Mouse (Mus musculus) stomach, postnatal 0 days (tissue): ENCODE results near the gene Gck. TPM values are rescaled to one million over a fixed set of nuclear protein-coding genes. Genes with fewer than 3 reads are reported as not detected.

ENCODE experiments used
- ATAC-seq: fragments of 200-750 bp; cut with Nextera tagmentation; 2 replicates; pipeline ENCODE4 v1.8.0; 2017; ENCODE audit not compliant: low FRiP score, low TSS enrichment
- DNase-seq: peaks from one replicate; pipeline ENCODE4 v3.0.0-alpha.2; 2016; ENCODE audit warnings: low spot score
- H3K27ac ChIP-seq: fragments of 300-500 bp; sonication (generic); replicated peaks from 2 replicates; pipeline ENCODE4 v1.5.1; 2014; ENCODE audit warnings: mild to moderate bottlenecking, control low read depth
- H3K27me3 ChIP-seq: fragments of 300-500 bp; sonication (generic); 2 replicates; pipeline ENCODE4 v1.6.1; 2014; ENCODE audit warnings: low read length; ENCODE audit not compliant: control insufficient read depth, insufficient read depth
- H3K36me3 ChIP-seq: fragments of 300-500 bp; sonication (generic); 2 replicates; pipeline ENCODE4 v1.6.1; 2014; ENCODE audit warnings: low read length, mixed read lengths; ENCODE audit not compliant: control insufficient read depth, insufficient read depth
- H3K4me1 ChIP-seq: fragments of 300-500 bp; sonication (generic); replicated peaks from 2 replicates; pipeline ENCODE4 v1.6.1; 2014; ENCODE audit warnings: antibody characterized with exemption; ENCODE audit not compliant: control insufficient read depth, insufficient read depth
- H3K4me2 ChIP-seq: fragments of 300-500 bp; sonication (generic); replicated peaks from 2 replicates; pipeline ENCODE4 v1.6.1; 2014; ENCODE audit warnings: low read depth, mild to moderate bottlenecking, control low read depth, moderate library complexity
- H3K4me3 ChIP-seq: fragments of 300-500 bp; sonication (generic); 2 replicates; pipeline ENCODE4 v1.5.1; 2014; ENCODE audit warnings: low read depth, low read length, control low read depth
- H3K9ac ChIP-seq: fragments of 300-500 bp; sonication (generic); 2 replicates; pipeline ENCODE4 v1.6.1; 2014; ENCODE audit warnings: mild to moderate bottlenecking, low read length, control low read depth, mixed read lengths
- H3K9me3 ChIP-seq: fragments of 300-500 bp; sonication (generic); 2 replicates; pipeline ENCODE4 v1.6.1; 2016; ENCODE audit warnings: low read length; ENCODE audit not compliant: control insufficient read depth
- CTCF ChIP-seq: IDR thresholded peaks from 2 replicates; pipeline ENCODE4 v1.5.1; 2016; ENCODE audit warnings: antibody characterized with exemption, low read depth, mild to moderate bottlenecking, moderate library complexity
- EP300 ChIP-seq: optimal IDR thresholded peaks from 2 replicates; pipeline ENCODE3; 2016; ENCODE audit warnings: antibody characterized with exemption
- WGBS: fragments of 180-500 bp; shearing (Covaris S2); extraction: QIAGEN DNeasy Blood & Tissue Kit; methylation state at CpG from one replicate; pipeline ENCODE4 v1.1.7; 2014; 5-methylcytosine and 5-hydroxymethylcytosine counted together
- polyA plus RNA-seq: library from polyadenylated mRNA; unstranded; fragments of >200 nt; fragmentation: Nextera tagmentation; extraction: Ambion mirVana; gene quantifications from 2 replicates; pipeline ENCODE4 v1.2.1, GENCODE M21; 2015

Gck gene
- polyA plus RNA-seq, 1 experiment from 2014 or later: 1.9 TPM

DNA sequence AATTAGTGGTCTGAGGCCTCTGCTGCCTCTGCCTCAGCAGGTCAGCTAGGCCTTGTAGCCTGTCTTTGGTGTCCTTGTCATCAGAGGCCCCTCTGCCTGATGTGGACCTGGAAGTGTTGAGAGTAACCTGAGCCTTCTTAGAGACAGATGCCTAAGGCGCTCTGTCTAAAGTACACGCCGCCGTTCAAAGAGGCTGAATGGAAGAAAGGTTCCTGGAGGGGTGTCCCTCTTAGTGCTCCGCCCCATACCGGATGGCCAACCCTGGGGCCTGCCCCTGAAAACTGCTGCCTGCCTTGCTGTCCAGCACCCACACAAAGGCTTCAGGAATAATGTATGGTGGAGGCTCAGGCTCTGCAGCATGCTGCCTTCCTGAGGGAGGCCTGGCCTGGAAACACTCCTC lies 18.3 kb upstream of the Gck start:
- DNase-seq (no peak), ATAC-seq (no peak)
- H3K27ac ChIP-seq: no peak overlapping the region
- TF ChIP-seq EP300 (no peak), CTCF (no peak)
- WGBS: 67% methylated on average over 6 of the region's 6 CpGs
- H3K4me3 ChIP-seq: no peak overlapping the region
- H3K36me3 ChIP-seq: peaks cover 23% of the 10 kb centered on the region
- no peaks in the 10 kb centered on the region for H3K27me3 ChIP-seq
- H3K9me3 ChIP-seq: no peaks in the 10 kb centered on the region
- no peak overlapping the region for H3K4me2 ChIP-seq
- no peaks in the 10 kb centered on the region for H3K4me1 ChIP-seq
- H3K9ac ChIP-seq: no peak overlapping the region

DNA sequence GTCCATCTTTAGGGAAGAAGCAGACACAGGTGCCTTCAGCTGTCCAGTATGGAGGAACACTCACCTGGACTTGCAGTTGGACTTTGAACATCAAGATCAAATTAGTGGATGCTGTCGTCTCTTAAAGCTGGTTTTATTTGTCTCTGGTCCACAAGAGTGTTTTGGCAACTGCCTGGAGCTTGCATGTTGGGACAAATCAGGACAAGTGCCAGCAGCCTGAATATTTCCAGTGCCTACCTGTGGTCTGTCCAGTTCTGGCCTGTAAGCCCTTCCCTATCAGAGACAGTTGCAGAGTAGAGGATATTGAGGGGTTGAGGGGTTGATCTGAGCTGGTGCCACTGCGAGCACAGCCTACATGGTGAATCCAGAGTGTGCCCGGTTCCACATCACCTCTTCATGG lies 16.9 kb upstream of the Gck start:
- H3K4me3 ChIP-seq: no peak overlapping the region
- H3K4me1 ChIP-seq: no peaks in the 10 kb centered on the region
- H3K9me3 ChIP-seq: no peaks in the 10 kb centered on the region
- no peak for DNase-seq
- WGBS: 78% methylated on average over 3 of the region's 3 CpGs
- peaks cover 36% of the 10 kb centered on the region for H3K36me3 ChIP-seq
- no peak overlapping the region for H3K4me2 ChIP-seq
- no peak overlapping the region for H3K9ac ChIP-seq
- TF ChIP-seq CTCF: no peak
- TF ChIP-seq EP300: no peak
- no peak for ATAC-seq
- H3K27ac ChIP-seq: no peak overlapping the region
- no peaks in the 10 kb centered on the region for H3K27me3 ChIP-seq

DNA sequence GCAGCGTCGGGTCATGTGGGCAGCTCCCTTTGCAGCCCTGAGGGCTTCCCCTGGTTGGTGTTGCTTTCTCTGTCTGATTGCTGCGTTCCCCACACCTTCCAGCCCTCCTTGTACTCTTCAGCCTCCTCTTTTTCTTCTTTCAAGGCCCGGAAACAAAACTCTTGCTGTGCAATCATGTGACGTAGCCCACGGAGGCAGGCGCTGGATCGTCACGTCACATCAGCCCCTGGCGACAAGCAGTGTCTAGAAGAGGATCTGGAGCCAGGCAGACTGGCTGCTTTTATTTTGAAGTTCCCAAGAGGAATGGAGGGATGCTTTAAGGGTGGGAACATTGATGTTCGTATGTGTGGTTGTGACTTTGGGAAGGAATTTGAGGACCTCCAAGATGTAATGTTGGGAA lies 16.0 kb upstream of the Gck start:
- Histone ChIP-seq H3K27ac (no peak overlapping the region), H3K36me3 (peaks cover 41% of the 10 kb centered on the region), H3K4me3 (no peak overlapping the region), H3K9ac (no peak overlapping the region), H3K9me3 (no peaks in the 10 kb centered on the region), H3K27me3 (no peaks in the 10 kb centered on the region), H3K4me1 (no peaks in the 10 kb centered on the region), H3K4me2 (no peak overlapping the region)
- 93% methylated on average over 11 of the region's 11 CpGs for WGBS
- TF ChIP-seq EP300 (no peak), CTCF (no peak)
- ATAC-seq: no peak
- DNase-seq: no peak

DNA sequence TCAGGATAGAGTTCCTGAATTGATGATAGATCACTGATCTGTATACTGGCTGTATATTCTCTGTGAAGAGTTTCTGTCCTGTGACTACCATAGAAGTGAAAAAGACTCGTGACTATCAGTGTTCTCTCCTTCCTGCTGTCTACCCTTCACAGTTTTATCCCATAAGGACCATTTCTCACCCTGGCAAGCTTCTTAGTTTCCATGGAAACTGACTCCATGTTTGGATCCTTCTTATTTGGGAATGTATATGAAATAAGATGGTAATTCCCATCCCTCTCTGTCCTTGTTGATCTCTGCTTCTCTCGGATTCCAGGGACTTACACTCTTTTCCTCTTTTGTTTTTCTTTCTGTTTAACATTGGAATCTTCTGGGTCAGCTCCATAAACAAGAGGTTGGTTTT lies 10.2 kb upstream of the Gck start:
- Histone ChIP-seq H3K4me3 (no peak overlapping the region), H3K27me3 (no peaks in the 10 kb centered on the region), H3K27ac (no peak overlapping the region), H3K36me3 (peaks cover 32% of the 10 kb centered on the region), H3K9ac (no peak overlapping the region), H3K9me3 (no peaks in the 10 kb centered on the region), H3K4me1 (peaks cover 5% of the 10 kb centered on the region), H3K4me2 (no peak overlapping the region)
- ATAC-seq (no peak), DNase-seq (no peak)
- WGBS: 68% methylated on average over 2 of the region's 2 CpGs
- no peak for TF ChIP-seq CTCF
- TF ChIP-seq EP300: no peak

DNA sequence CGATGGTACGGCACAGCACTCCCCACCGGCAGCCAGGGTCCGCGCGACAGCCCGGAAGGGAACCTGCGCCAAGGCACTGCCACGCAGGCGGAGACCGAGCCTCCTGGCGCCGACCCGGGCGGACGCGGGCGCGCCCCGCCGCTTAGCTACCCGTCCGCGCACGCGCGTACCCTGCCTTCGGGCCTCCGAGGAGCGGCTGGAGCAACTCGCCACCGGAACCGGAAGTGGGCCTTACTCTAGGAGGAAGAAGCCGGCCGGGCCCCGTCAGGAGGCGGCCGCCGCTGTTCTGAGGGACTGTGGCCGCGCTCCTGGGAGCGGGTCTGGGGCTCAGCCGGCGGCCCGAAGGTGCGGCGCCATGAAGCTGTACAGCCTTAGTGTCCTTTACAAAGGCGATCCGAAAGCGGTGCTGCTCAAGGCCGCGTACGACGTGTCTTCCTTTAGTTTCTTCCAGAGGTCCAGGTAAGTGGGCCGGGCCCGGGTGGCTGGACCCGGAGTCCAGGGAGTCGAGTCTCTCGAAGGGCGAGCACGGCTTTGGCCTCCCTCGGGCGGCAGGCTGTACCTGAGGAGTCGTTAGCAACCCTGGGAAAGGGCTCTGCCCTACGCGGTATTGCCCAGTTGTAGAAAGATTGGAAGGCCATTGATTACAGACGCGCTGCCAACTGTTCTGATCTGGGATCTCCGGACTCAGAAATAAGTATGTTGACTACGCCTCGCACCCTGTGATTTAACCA lies 5.8 kb upstream of the Gck start, which contains the start of gene Ykt6:
Gene Ykt6, plus strand, starts transcription at position 148 of the 731 bp plus-strand sequence.
- Histone ChIP-seq H3K4me1 (peaks cover 5% of the 10 kb centered on the region), H3K36me3 (no peaks in the 10 kb centered on the region), H3K4me2 (peak within 1 kb of the TSS; percentile 63), H3K27me3 (no peaks in the 10 kb centered on the region), H3K9me3 (no peaks in the 10 kb centered on the region), H3K4me3 (peak within 1 kb of the TSS; percentile 84), H3K27ac (peak within 1 kb of the TSS; percentile 94), H3K9ac (peak within 1 kb of the TSS; percentile 89)
- TF ChIP-seq EP300 (no peak), CTCF (no peak)
- ATAC-seq (peak; percentile 96), DNase-seq (peak; percentile 97)
- WGBS: 1% methylated on average over 70 of the region's 71 CpGs

DNA sequence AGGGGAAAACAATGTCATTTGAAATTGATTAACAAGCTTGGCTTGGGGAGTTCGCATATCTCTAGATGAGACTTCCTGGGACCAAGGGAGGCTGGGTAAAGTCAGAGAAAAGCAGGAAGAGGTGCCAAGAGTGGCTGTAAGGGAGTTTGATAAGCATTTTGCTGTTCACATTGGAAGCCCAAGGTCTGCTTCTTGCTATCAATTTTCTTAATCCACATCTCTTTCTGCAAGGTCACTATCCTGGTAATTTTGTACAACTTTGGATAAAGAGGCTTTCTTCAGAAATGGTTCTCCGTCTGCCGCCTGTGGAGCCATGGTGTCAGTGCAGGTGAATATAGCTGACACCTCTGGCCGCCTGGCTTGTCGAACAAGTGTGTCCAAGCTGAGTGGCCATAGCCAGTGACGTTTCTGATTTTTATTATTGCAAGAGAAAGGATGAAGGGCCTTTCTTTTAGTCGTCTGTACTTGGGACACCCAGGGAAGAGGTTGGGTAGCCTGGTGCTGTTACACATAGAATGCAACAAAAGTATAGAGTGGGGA lies 5.2 kb upstream of the Gck start:
- peak overlapping the region; percentile 84 for H3K4me3 ChIP-seq
- H3K27me3 ChIP-seq: no peaks in the 10 kb centered on the region
- H3K27ac ChIP-seq: peak overlapping the region; percentile 94
- H3K9me3 ChIP-seq: no peaks in the 10 kb centered on the region
- peak overlapping the region; percentile 63 for H3K4me2 ChIP-seq
- no peaks in the 10 kb centered on the region for H3K36me3 ChIP-seq
- ATAC-seq (peak; percentile 69), DNase-seq (peak; percentile 61)
- H3K9ac ChIP-seq: peak overlapping the region; percentile 89
- TF ChIP-seq EP300 (no peak), CTCF (peak; percentile 60)
- 4% methylated on average over 7 of the region's 7 CpGs for WGBS
- H3K4me1 ChIP-seq: peaks cover 5% of the 10 kb centered on the region
